Mouse (Mus musculus): ENCODE data around the gene Spef2. TPM values are rescaled to one million over a fixed set of nuclear protein-coding genes. Genes with fewer than 3 reads are reported as not detected.

Spef2 gene
- polyA plus RNA-seq, 2 experiments: 0.14 TPM; not detected in 1

DNA sequence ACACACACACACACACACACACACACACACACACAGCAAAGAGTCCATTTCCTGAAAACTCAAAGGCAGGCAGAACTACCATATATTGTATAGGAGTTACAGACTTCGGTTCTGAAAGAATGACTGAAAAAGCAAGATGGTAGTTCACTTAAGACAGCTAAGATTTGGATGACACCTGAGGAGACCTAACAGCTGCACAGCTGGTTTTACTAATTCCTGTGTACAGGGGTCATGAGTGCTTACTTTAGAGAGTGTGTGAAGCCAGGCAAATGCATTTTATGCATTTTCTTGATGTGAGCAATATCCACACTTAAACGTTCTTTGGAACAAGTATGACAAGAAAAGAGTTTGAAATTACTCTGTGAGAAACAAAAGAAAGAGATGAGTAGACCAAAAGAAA is 124.0 kb downstream of the Spef2 start:
- no peaks in the 10 kb centered on the region for H3K27me3 ChIP-seq (ENCODE audit: control insufficient read depth, insufficient read depth, low read length)
- H3K9me3 ChIP-seq (ENCODE audit: control insufficient read depth, low read length): no peaks in the 10 kb centered on the region
- H3K27ac ChIP-seq (replicated peaks; ENCODE audit: low read depth, low read length): no peak overlapping the region
- no peak for DNase-seq (ENCODE audit: low spot score)
- no peak overlapping the region for H3K4me3 ChIP-seq (replicated peaks; ENCODE audit: low read length)
- TF ChIP-seq POLR2A (IDR thresholded peaks at IDR 0.05; ENCODE audit: borderline replicate concordance, extremely low read depth, insufficient read depth, insufficient read length): no peak
- no peaks in the 10 kb centered on the region for H3K36me3 ChIP-seq (ENCODE audit: control insufficient read depth, insufficient read depth, low read length)
- 64% methylated on average over 2 of the region's 2 CpGs for WGBS
- H3K9ac ChIP-seq (ENCODE audit: low read depth, low read length, severe bottlenecking): no peak overlapping the region
- no peaks in the 10 kb centered on the region for H3K4me1 ChIP-seq (ENCODE audit: control insufficient read depth, insufficient read depth, low read length)
- no peak for ATAC-seq (ENCODE audit: low FRiP score, low read depth)
- H3K4me2 ChIP-seq (replicated peaks; ENCODE audit: low read depth, low read length, severe bottlenecking): no peak overlapping the region

DNA sequence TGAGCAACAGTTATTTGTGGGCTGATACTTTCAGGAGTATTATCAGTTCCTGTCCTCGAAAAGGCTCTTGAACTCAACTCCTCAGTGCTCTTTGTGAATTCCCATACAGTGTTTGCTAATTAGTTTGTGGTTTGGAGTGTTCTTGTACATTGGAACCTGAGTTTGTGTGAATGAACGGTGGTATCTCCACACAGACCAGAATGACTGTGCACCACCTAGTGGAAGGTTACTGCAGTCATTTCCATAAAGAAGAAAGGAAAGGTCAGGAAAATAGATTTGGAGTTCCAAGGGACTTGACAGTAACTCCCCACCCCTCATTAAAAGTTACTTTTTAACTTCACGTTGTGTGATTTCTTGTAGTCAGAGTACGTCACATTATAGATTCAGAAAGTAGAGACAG is 140.5 kb downstream of the Spef2 start:
- no peak for ATAC-seq (ENCODE audit: low FRiP score, low read depth)
- Histone ChIP-seq H3K4me1 (ENCODE audit: control insufficient read depth, insufficient read depth, low read length) (no peaks in the 10 kb centered on the region), H3K36me3 (ENCODE audit: control insufficient read depth, insufficient read depth, low read length) (no peaks in the 10 kb centered on the region), H3K27me3 (ENCODE audit: control insufficient read depth, insufficient read depth, low read length) (no peaks in the 10 kb centered on the region), H3K4me3 (replicated peaks; ENCODE audit: low read length) (no peak overlapping the region), H3K4me2 (replicated peaks; ENCODE audit: low read depth, low read length, severe bottlenecking) (no peak overlapping the region), H3K9me3 (ENCODE audit: control insufficient read depth, low read length) (no peaks in the 10 kb centered on the region), H3K27ac (replicated peaks; ENCODE audit: low read depth, low read length) (no peak overlapping the region), H3K9ac (ENCODE audit: low read depth, low read length, severe bottlenecking) (no peak overlapping the region)
- no peak for DNase-seq (ENCODE audit: low spot score)
- 68% methylated on average over 4 of the region's 4 CpGs for WGBS
- TF ChIP-seq POLR2A (IDR thresholded peaks at IDR 0.05; ENCODE audit: borderline replicate concordance, extremely low read depth, insufficient read depth, insufficient read length): no peak

DNA sequence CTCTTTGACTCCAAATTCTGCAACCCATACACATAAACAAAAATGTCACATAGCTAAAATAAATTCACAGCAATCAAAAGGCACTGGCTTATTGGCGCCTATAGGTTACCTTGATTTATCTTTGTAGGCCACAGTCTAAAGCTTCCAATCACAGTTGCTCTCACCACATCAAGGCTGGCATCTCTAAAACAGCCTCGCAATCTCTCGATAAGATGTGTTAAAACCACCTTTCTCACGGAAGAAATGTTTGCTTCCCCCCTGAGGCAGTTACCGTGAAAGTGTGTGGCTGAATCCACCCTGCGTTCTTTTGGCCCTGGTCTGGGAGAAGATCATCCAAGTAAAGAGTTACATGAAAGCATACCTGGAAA is 148.6 kb downstream of the Spef2 start:
- Histone ChIP-seq H3K9ac (ENCODE audit: low read depth, low read length, severe bottlenecking) (no peak overlapping the region), H3K9me3 (ENCODE audit: control insufficient read depth, low read length) (no peaks in the 10 kb centered on the region), H3K4me3 (replicated peaks; ENCODE audit: low read length) (no peak overlapping the region), H3K27me3 (ENCODE audit: control insufficient read depth, insufficient read depth, low read length) (no peaks in the 10 kb centered on the region), H3K36me3 (ENCODE audit: control insufficient read depth, insufficient read depth, low read length) (no peaks in the 10 kb centered on the region), H3K4me2 (replicated peaks; ENCODE audit: low read depth, low read length, severe bottlenecking) (no peak overlapping the region), H3K27ac (replicated peaks; ENCODE audit: low read depth, low read length) (no peak overlapping the region), H3K4me1 (ENCODE audit: control insufficient read depth, insufficient read depth, low read length) (no peaks in the 10 kb centered on the region)
- DNase-seq (ENCODE audit: low spot score) (no peak), ATAC-seq (ENCODE audit: low FRiP score, low read depth) (no peak)
- WGBS: 84% methylated on average over 6 of the region's 6 CpGs
- TF ChIP-seq POLR2A (IDR thresholded peaks at IDR 0.05; ENCODE audit: borderline replicate concordance, extremely low read depth, insufficient read depth, insufficient read length): no peak

DNA sequence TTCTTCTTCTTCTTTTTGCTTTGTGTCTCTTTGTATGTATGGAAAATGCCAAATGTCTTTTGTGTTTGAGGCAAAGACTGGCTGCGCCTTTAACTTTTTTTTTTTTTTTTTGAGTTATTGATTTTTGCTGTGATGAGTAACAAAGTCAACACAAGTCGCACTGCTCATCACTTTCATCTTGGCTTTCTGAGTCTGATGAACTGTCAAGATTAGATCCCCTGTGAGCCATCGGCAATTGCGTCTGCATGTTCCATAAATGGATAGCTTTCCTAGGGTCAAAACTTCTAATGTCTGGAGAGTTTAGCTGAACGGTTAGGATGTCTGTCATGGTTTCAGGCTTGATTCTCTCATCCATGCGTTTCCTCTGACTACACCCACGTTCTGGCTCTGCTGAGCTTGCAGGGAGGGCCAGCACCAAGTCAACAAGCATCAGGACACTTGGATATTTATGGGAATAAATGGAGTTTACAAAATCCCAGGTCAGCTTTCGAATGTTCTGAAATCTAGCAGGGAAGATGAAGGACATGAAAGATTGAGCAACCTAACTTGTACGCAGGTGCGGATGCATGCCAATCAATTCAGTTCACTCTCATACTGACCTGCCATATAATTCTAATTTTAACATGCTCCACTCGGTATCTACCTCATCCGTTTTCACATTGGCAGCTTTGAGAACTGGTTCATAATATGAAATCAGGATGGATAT is 149.1 kb downstream of the Spef2 start:
- H3K4me2 ChIP-seq (replicated peaks; ENCODE audit: low read depth, low read length, severe bottlenecking): no peak overlapping the region
- no peak for TF ChIP-seq POLR2A (IDR thresholded peaks at IDR 0.05; ENCODE audit: borderline replicate concordance, extremely low read depth, insufficient read depth, insufficient read length)
- H3K9ac ChIP-seq (ENCODE audit: low read depth, low read length, severe bottlenecking): no peak overlapping the region
- no peaks in the 10 kb centered on the region for H3K4me1 ChIP-seq (ENCODE audit: control insufficient read depth, insufficient read depth, low read length)
- H3K9me3 ChIP-seq (ENCODE audit: control insufficient read depth, low read length): no peaks in the 10 kb centered on the region
- WGBS: 88% methylated on average over 12 of the region's 12 CpGs
- ATAC-seq (ENCODE audit: low FRiP score, low read depth): no peak
- no peaks in the 10 kb centered on the region for H3K27me3 ChIP-seq (ENCODE audit: control insufficient read depth, insufficient read depth, low read length)
- DNase-seq (ENCODE audit: low spot score): no peak
- no peak overlapping the region for H3K27ac ChIP-seq (replicated peaks; ENCODE audit: low read depth, low read length)
- no peaks in the 10 kb centered on the region for H3K36me3 ChIP-seq (ENCODE audit: control insufficient read depth, insufficient read depth, low read length)
- no peak overlapping the region for H3K4me3 ChIP-seq (replicated peaks; ENCODE audit: low read length)

DNA sequence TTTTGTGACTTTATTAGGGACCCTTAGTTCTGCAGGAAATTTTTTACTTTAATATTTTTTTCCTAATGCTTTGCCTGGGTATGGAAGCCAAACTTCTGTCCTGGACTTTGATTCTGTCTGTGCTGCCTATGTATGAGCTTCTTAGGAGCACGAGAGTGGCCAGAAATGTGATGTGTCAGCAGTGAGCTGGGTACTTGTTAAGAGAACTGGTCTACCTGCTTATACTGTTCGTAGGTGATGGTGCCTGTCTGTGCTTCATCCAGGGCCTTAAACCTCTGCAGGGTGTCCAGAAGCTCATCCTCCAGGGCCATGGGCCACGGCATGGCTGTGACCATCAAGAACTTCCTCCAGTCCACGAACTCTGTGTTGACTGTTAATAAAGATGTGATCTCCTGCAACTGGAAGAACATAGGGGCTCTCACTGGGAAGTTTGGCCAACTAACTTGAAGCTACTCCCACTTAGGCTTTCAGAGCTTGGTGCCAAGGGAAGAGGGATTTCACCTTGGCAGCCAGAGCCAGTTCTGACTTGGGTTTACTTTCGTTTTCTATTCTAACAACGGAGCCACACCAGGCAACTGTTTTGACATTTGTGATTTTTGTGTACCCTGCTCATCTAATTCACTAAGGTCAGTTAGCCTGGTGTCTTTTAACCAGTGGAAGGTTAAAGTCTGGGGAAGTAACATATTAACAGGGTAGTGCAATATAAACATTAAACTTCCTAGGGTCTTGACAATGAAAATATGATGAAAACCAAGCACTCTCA is 152.2 kb downstream of the Spef2 start:
- no peaks in the 10 kb centered on the region for H3K9me3 ChIP-seq (ENCODE audit: control insufficient read depth, low read length)
- no peaks in the 10 kb centered on the region for H3K4me1 ChIP-seq (ENCODE audit: control insufficient read depth, insufficient read depth, low read length)
- H3K27me3 ChIP-seq (ENCODE audit: control insufficient read depth, insufficient read depth, low read length): no peaks in the 10 kb centered on the region
- TF ChIP-seq POLR2A (IDR thresholded peaks at IDR 0.05; ENCODE audit: borderline replicate concordance, extremely low read depth, insufficient read depth, insufficient read length): no peak
- no peak overlapping the region for H3K4me2 ChIP-seq (replicated peaks; ENCODE audit: low read depth, low read length, severe bottlenecking)
- no peak overlapping the region for H3K27ac ChIP-seq (replicated peaks; ENCODE audit: low read depth, low read length)
- ATAC-seq (ENCODE audit: low FRiP score, low read depth) (no peak), DNase-seq (ENCODE audit: low spot score) (no peak)
- 83% methylated on average over 6 of the region's 6 CpGs for WGBS
- H3K4me3 ChIP-seq (replicated peaks; ENCODE audit: low read length): no peak overlapping the region
- H3K36me3 ChIP-seq (ENCODE audit: control insufficient read depth, insufficient read depth, low read length): no peaks in the 10 kb centered on the region
- no peak overlapping the region for H3K9ac ChIP-seq (ENCODE audit: low read depth, low read length, severe bottlenecking)
